Mouse (Mus musculus) liver, embryonic 12.5 days (tissue): ENCODE data around the gene Naa60. TPM values are rescaled to one million over a fixed set of nuclear protein-coding genes. Genes with fewer than 3 reads are reported as not detected.

Source experiments
- ATAC-seq: fragments of 200-750 bp; cut with Nextera tagmentation; 2 replicates; pipeline ENCODE4 v1.8.0; 2017; ENCODE audit warnings: moderate number of reproducible peaks, mild to moderate bottlenecking, moderate library complexity
- H3K27ac ChIP-seq: fragments of 300-500 bp; sonication (generic); 2 replicates; pipeline ENCODE4 v1.5.1; 2016; ENCODE audit warnings: mild to moderate bottlenecking
- H3K27me3 ChIP-seq: fragments of 300-500 bp; sonication (generic); replicated peaks from 2 replicates; pipeline ENCODE4 v1.6.1; 2016; ENCODE audit warnings: mild to moderate bottlenecking, moderate library complexity
- H3K36me3 ChIP-seq: fragments of 300-500 bp; sonication (generic); 2 replicates; pipeline ENCODE4 v1.6.1; 2016; ENCODE audit warnings: mild to moderate bottlenecking, moderate library complexity
- H3K4me1 ChIP-seq: fragments of 300-500 bp; sonication (generic); 2 replicates; pipeline ENCODE4 v1.6.1; 2016
- H3K4me2 ChIP-seq: fragments of 300-500 bp; sonication (generic); 2 replicates; pipeline ENCODE4 v1.6.1; 2016; ENCODE audit warnings: mild to moderate bottlenecking, moderate library complexity
- H3K4me3 ChIP-seq: fragments of 300-500 bp; sonication (generic); 2 replicates; pipeline ENCODE4 v1.5.1; 2016; ENCODE audit warnings: mild to moderate bottlenecking, moderate library complexity
- H3K9ac ChIP-seq: fragments of 300-500 bp; sonication (generic); 2 replicates; pipeline ENCODE4 v1.6.1; 2016; ENCODE audit warnings: mild to moderate bottlenecking, moderate library complexity
- H3K9me3 ChIP-seq: fragments of 300-500 bp; sonication (generic); replicated peaks from 2 replicates; pipeline ENCODE4 v1.6.1; 2016; ENCODE audit warnings: mild to moderate bottlenecking, moderate library complexity
- WGBS: fragments of 180-500 bp; shearing (Covaris S2); methylation state at CpG from one replicate; pipeline ENCODE4 v1.1.7; 2016; ENCODE audit not compliant: insufficient replicate concordance; 5-methylcytosine and 5-hydroxymethylcytosine counted together
- polyA plus RNA-seq: library from polyadenylated mRNA; unstranded; fragments of >200 nt; fragmentation: Nextera tagmentation; extraction: Ambion mirVana; gene quantifications from 2 replicates; pipeline ENCODE4 v1.2.1, GENCODE M21; 2016

The Naa60 gene
- polyA plus RNA-seq = 28.1 and 30.3 TPM in 2 replicates

- Histone ChIP-seq H3K36me3 (peaks cover 31% of the 10 kb centered on the region), H3K4me2 (peak within 1 kb of the TSS; percentile 97), H3K27ac (peak within 1 kb of the TSS; percentile 60; the same call in 1 of the 2 replicates), H3K9ac (peak within 1 kb of the TSS; percentile 72), H3K27me3 (no peaks in the 10 kb centered on the region), H3K4me3 (peak within 1 kb of the TSS; percentile 64), H3K9me3 (no peaks in the 10 kb centered on the region), H3K4me1 (peaks cover 35% of the 10 kb centered on the region)
- ATAC-seq = peak; percentile 91
- WGBS = 7% methylated on average over 47 of the region's 47 CpGs
Observed at GRCm38 (mm10) chr16:3872216-3873047, at the start of gene Naa60. Naa60 (plus strand) TSS chr16:3872375.

GRCm38 (mm10) chr16:3828021-3828420 is 44.2 kb upstream of the Naa60 start:
- Histone ChIP-seq H3K4me3 (no peak overlapping the region), H3K9me3 (no peaks in the 10 kb centered on the region), H3K4me1 (no peaks in the 10 kb centered on the region), H3K36me3 (no peaks in the 10 kb centered on the region), H3K4me2 (no peak overlapping the region), H3K27ac (no peak overlapping the region), H3K27me3 (no peaks in the 10 kb centered on the region), H3K9ac (no peak overlapping the region)
- WGBS = 53% methylated on average over 3 of the region's 3 CpGs
- no peak for ATAC-seq

GRCm38 (mm10) chr16:3829727-3830126 is 42.4 kb upstream of the Naa60 start:
- H3K4me2 ChIP-seq = no peak overlapping the region

GRCm38 (mm10) chr16:3830588-3831109 is 41.5 kb upstream of the Naa60 start, which contains the start of gene Olfr15:
Olfr15 (plus strand) TSS chr16:3830878.
- Histone ChIP-seq H3K27me3 (no peaks in the 10 kb centered on the region), H3K4me2 (no peak within 1 kb of the TSS), H3K4me1 (no peaks in the 10 kb centered on the region), H3K4me3 (no peak within 1 kb of the TSS), H3K27ac (no peak within 1 kb of the TSS), H3K9me3 (no peaks in the 10 kb centered on the region), H3K36me3 (no peaks in the 10 kb centered on the region), H3K9ac (no peak within 1 kb of the TSS)
- no peak for ATAC-seq

More at GRCm38 (mm10) chr16:3829727-3830126, 42.4 kb upstream of the Naa60 start:
- H3K9ac ChIP-seq = no peak overlapping the region
- no peaks in the 10 kb centered on the region for H3K27me3 ChIP-seq
- H3K9me3 ChIP-seq = no peaks in the 10 kb centered on the region
- no peak overlapping the region for H3K27ac ChIP-seq
- WGBS = 41% methylated on average over 2 of the region's 2 CpGs
- H3K36me3 ChIP-seq = no peaks in the 10 kb centered on the region
- H3K4me3 ChIP-seq = no peak overlapping the region
- no peaks in the 10 kb centered on the region for H3K4me1 ChIP-seq
- no peak for ATAC-seq

- WGBS = 56% methylated on average over 2 of the region's 2 CpGs
- no peak overlapping the region for H3K27ac ChIP-seq
Observed at GRCm38 (mm10) chr16:3835461-3835860, 36.7 kb upstream of the Naa60 start.

GRCm38 (mm10) chr16:3839157-3839885 is 32.9 kb upstream of the Naa60 start:
- no peaks in the 10 kb centered on the region for H3K36me3 ChIP-seq
- H3K4me3 ChIP-seq = no peak overlapping the region
- 50% methylated on average over 17 of the region's 17 CpGs for WGBS
- H3K27me3 ChIP-seq = peaks cover 7% of the 10 kb centered on the region; the same call in 1 of the 2 replicates
- 0 out of 2 replicates have a peak, but pooled peaks have one; percentile 30 for ATAC-seq
- H3K9ac ChIP-seq = no peak overlapping the region
- no peak overlapping the region for H3K4me2 ChIP-seq
- H3K27ac ChIP-seq = no peak overlapping the region
- peaks cover 6% of the 10 kb centered on the region; the same call in 1 of the 2 replicates for H3K4me1 ChIP-seq
- no peaks in the 10 kb centered on the region for H3K9me3 ChIP-seq

More at GRCm38 (mm10) chr16:3835461-3835860, 36.7 kb upstream of the Naa60 start:
- Histone ChIP-seq H3K9me3 (no peaks in the 10 kb centered on the region), H3K36me3 (no peaks in the 10 kb centered on the region), H3K27me3 (peaks cover 7% of the 10 kb centered on the region; the same call in 1 of the 2 replicates), H3K4me2 (no peak overlapping the region), H3K4me3 (no peak overlapping the region), H3K9ac (no peak overlapping the region), H3K4me1 (no peaks in the 10 kb centered on the region)
- ATAC-seq = no peak

GRCm38 (mm10) chr16:3842989-3843388 is 29.2 kb upstream of the Naa60 start:
- Histone ChIP-seq H3K9ac (no peak overlapping the region), H3K4me3 (no peak overlapping the region), H3K9me3 (no peaks in the 10 kb centered on the region), H3K27ac (no peak overlapping the region), H3K4me2 (no peak overlapping the region), H3K4me1 (peaks cover 22% of the 10 kb centered on the region), H3K36me3 (no peaks in the 10 kb centered on the region), H3K27me3 (peaks cover 7% of the 10 kb centered on the region; the same call in 1 of the 2 replicates)
- WGBS = 32% methylated on average over 4 of the region's 4 CpGs
- no peak for ATAC-seq

- Histone ChIP-seq H3K27ac (no peak overlapping the region), H3K9me3 (no peaks in the 10 kb centered on the region), H3K9ac (no peak overlapping the region), H3K36me3 (no peaks in the 10 kb centered on the region), H3K4me1 (peaks cover 24% of the 10 kb centered on the region), H3K4me3 (no peak overlapping the region), H3K4me2 (no peak overlapping the region), H3K27me3 (peaks cover 7% of the 10 kb centered on the region; the same call in 1 of the 2 replicates)
- 65% methylated on average over 1 of the region's 1 CpGs for WGBS
- no peak for ATAC-seq
Observed at GRCm38 (mm10) chr16:3843796-3844195, 28.4 kb upstream of the Naa60 start.

GRCm38 (mm10) chr16:3846711-3847518 is 25.3 kb upstream of the Naa60 start, which contains the start of gene Zfp174:
Zfp174 (plus strand) TSS chr16:3847268.
- 3% methylated on average over 38 of the region's 38 CpGs for WGBS
- Histone ChIP-seq H3K4me3 (peak within 1 kb of the TSS; percentile 73), H3K4me2 (peak within 1 kb of the TSS; percentile 81), H3K36me3 (no peaks in the 10 kb centered on the region), H3K9ac (peak within 1 kb of the TSS; percentile 76), H3K4me1 (peaks cover 29% of the 10 kb centered on the region), H3K27me3 (no peaks in the 10 kb centered on the region), H3K27ac (peak within 1 kb of the TSS; percentile 27; the same call in 1 of the 2 replicates), H3K9me3 (no peaks in the 10 kb centered on the region)
- ATAC-seq = peak; percentile 100

GRCm38 (mm10) chr16:3847871-3848270 is 24.3 kb upstream of the Naa60 start:
- no peaks in the 10 kb centered on the region for H3K27me3 ChIP-seq
- peak overlapping the region; percentile 73 for H3K4me3 ChIP-seq
- H3K9me3 ChIP-seq = no peaks in the 10 kb centered on the region
- WGBS = 71% methylated on average over 4 of the region's 4 CpGs
- peaks cover 27% of the 10 kb centered on the region for H3K4me1 ChIP-seq
- H3K9ac ChIP-seq = peak overlapping the region; percentile 76; the same call in 1 of the 2 replicates
- peak overlapping the region; percentile 27; the same call in 1 of the 2 replicates for H3K27ac ChIP-seq
- H3K4me2 ChIP-seq = peak overlapping the region; percentile 81
- ATAC-seq = no peak
- no peaks in the 10 kb centered on the region for H3K36me3 ChIP-seq

- H3K4me1 ChIP-seq = peaks cover 23% of the 10 kb centered on the region
- H3K27me3 ChIP-seq = no peaks in the 10 kb centered on the region
- H3K9ac ChIP-seq = no peak overlapping the region
- H3K9me3 ChIP-seq = no peaks in the 10 kb centered on the region
- H3K4me3 ChIP-seq = no peak overlapping the region
- no peak overlapping the region for H3K4me2 ChIP-seq
- ATAC-seq = no peak
- no peaks in the 10 kb centered on the region for H3K36me3 ChIP-seq
- H3K27ac ChIP-seq = no peak overlapping the region
- whole genome bisulfite sequencing = 65% methylated on average over 3 of the region's 3 CpGs
Observed at GRCm38 (mm10) chr16:3848416-3848815, 23.8 kb upstream of the Naa60 start.
